Mouse (Mus musculus) heart, postnatal 36 days (tissue): ENCODE measurements around the gene Deup1. TPM values are rescaled to one million over a fixed set of nuclear protein-coding genes. Genes with fewer than 3 reads are reported as not detected.

Experiments
- DNase-seq, 2 experiments: peaks; one replicate each; pipeline ENCODE4 v3.0.0; 2021 to 2022
- intact Hi-C: fragments of 180-260 bp; cut with DNase I; formaldehyde crosslinking; loops from one replicate; pipeline ENCODE4 v1.15.1; 2025
- total RNA-seq, 2 experiments: library from RNA; stranded (reverse); gene quantifications; 2 replicates each; pipeline ENCODE4 v1.2.3; 2021

Deup1 gene
- total RNA-seq, 2 experiments from 2014 or later: 0.08 TPM; not detected in 1

GRCm38 (mm10) chr9:15534110-15534509 lies 93.6 kb downstream of the Deup1 start:
- intact Hi-C loops: no loop called here

GRCm38 (mm10) chr9:15533336-15534070 lies 94.2 kb downstream of the Deup1 start:
- no peak for DNase-seq
- intact Hi-C loops: no loop called here

More at GRCm38 (mm10) chr9:15534110-15534509, 93.6 kb downstream of the Deup1 start:
- DNase-seq: no peak

GRCm38 (mm10) chr9:15531204-15531603 lies 96.5 kb downstream of the Deup1 start:
- intact Hi-C loops: no loop called here
- DNase-seq: no peak

GRCm38 (mm10) chr9:15529965-15530320 lies 97.8 kb downstream of the Deup1 start:
- intact Hi-C loops: no loop called here
- no peak for DNase-seq

- peak in 1 of 2 experiments; percentile 42 for DNase-seq
- intact Hi-C loops: no loop called here
These were observed 98.3 kb downstream of the Deup1 start for GRCm38 (mm10) chr9:15529275-15529964.

GRCm38 (mm10) chr9:15528368-15528767 lies 99.4 kb downstream of the Deup1 start:
- no peak for DNase-seq
- intact Hi-C loops: no loop called here

- intact Hi-C loops: no loop called here
- DNase-seq: no peak
These were observed 99.9 kb downstream of the Deup1 start for GRCm38 (mm10) chr9:15527846-15528245.

GRCm38 (mm10) chr9:15526539-15526938 lies 101.2 kb downstream of the Deup1 start:
- no peak for DNase-seq
- intact Hi-C loops: loop anchor here (1.0 kb wide), 1 partner anchor 32 kb away; no protein-coding TSS in a partner anchor

GRCm38 (mm10) chr9:15525246-15525645 lies 102.5 kb downstream of the Deup1 start:
- intact Hi-C loops: no loop called here
- DNase-seq: no peak

- intact Hi-C loops: loop anchor here (2.0 kb wide), 1 partner anchor 15 kb away; no protein-coding TSS in a partner anchor
These were observed 104.1 kb downstream of the Deup1 start for GRCm38 (mm10) chr9:15523646-15524045.

GRCm38 (mm10) chr9:15522887-15523286 lies 104.8 kb downstream of the Deup1 start:
- no peak for DNase-seq
- intact Hi-C loops: loop anchor here (2.0 kb wide), 1 partner anchor 14 kb away; no protein-coding TSS in a partner anchor

More at GRCm38 (mm10) chr9:15523646-15524045, 104.1 kb downstream of the Deup1 start:
- DNase-seq: no peak

GRCm38 (mm10) chr9:15522348-15522747 lies 105.4 kb downstream of the Deup1 start:
- intact Hi-C loops: loop anchor here (2.0 kb wide), 1 partner anchor 14 kb away; no protein-coding TSS in a partner anchor
- no peak for DNase-seq

- intact Hi-C loops: no loop called here
- DNase-seq: no peak
These were observed 109.8 kb downstream of the Deup1 start for GRCm38 (mm10) chr9:15517979-15518378.

GRCm38 (mm10) chr9:15516007-15516406 lies 111.7 kb downstream of the Deup1 start:
- intact Hi-C loops: no loop called here

GRCm38 (mm10) chr9:15512918-15513317 lies 114.8 kb downstream of the Deup1 start:
- intact Hi-C loops: no loop called here
- no peak for DNase-seq

More at GRCm38 (mm10) chr9:15516007-15516406, 111.7 kb downstream of the Deup1 start:
- DNase-seq: no peak

GRCm38 (mm10) chr9:15510557-15511310 lies 117.0 kb downstream of the Deup1 start:
- intact Hi-C loops: no loop called here
- no peak for DNase-seq

Other genes starting within 250 kb of the Deup1 start
- 10 to 100 TPM; 22.2 to 24.0 TPM for gene Smco4, start 134.5 kb downstream of the Deup1 start, total RNA-seq
- gene Slc36a4, start 81.8 kb upstream of the Deup1 start, total RNA-seq: 1 to 10 TPM; 6.4 to 9.3 TPM
- gene Mtnr1b, start 246.6 kb upstream of the Deup1 start, total RNA-seq: not detected